Mouse (Mus musculus) adipocyte (in vitro differentiated cells): ENCODE measurements around the gene Ssh3.
A peak's percentile ranks its signal among the peaks of the same experiment; 100 is the strongest.

Experiments
- DNase-seq: peaks from one replicate; pipeline ENCODE4 v3.0.0-alpha.2; 2016; ENCODE audit warnings: low spot score

Ssh3 gene

GRCm38 (mm10) chr19:4216041-4216685 is 52.8 kb downstream of the Ssh3 start:
- peak; percentile 84 for DNase-seq

GRCm38 (mm10) chr19:4215451-4215840 is 53.5 kb downstream of the Ssh3 start:
- peak; percentile 50 for DNase-seq

GRCm38 (mm10) chr19:4214771-4215450 is 54.1 kb downstream of the Ssh3 start:
- DNase-seq, result peak; percentile 51

- DNase-seq, result peak; percentile 82
Observed at GRCm38 (mm10) chr19:4214071-4214770, 54.8 kb downstream of the Ssh3 start, which contains the start of the genes Clcf1 and AC109138.7. TSS of gene Clcf1 (plus strand) at chr19:4214238. TSS of gene AC109138.7 (plus strand) at chr19:4214357.

GRCm38 (mm10) chr19:4213524-4213974 is 55.4 kb downstream of the Ssh3 start:
- peak; percentile 78 for DNase-seq

GRCm38 (mm10) chr19:4211891-4212588 is 56.9 kb downstream of the Ssh3 start:
- peak; percentile 50 for DNase-seq
